Mouse (Mus musculus) lung, postnatal 4 days (tissue): Measurements from ENCODE around the gene Rai14.

Experiments used
- DNase-seq, 2 experiments: peaks; one replicate each; pipeline ENCODE4 v3.0.0; 2021

Rai14 gene

DNA sequence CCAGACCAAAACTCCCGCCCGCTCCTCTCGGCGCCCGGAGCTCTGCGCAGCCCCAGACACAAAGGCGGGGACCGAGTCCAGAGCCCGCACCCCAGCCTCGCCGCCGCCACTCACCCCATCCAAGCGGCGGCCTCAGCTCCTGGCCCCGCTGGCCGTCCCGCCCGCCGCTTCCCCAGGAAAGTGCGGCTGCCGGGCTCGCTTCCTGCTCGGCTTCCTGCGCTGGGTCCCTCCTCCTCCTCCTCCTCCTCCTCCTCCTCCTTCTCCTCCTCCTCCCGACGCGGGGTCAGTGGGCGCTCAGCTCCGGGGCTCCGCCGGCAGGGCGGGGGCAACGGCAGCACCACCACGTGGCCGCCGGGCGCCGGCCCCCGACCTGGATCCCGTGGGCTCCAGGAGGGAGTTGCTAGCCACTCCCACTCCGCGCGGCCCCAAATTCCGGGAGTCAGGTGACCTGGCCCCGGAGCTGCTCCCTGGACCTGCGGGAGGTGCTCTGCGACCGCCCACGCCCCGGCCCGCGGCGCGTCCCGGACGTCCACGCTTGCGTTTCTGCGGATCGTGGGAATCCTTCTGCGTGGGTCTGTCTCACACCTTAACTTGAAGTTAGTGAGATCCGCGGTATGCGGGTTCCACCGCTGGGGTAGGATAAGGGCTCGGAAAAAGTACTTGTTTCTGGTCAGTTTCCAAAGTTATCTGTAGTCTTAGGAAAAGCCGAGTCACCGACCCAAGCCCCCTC, at the start of gene Rai14:
Gene Rai14 (minus strand): TSS at position 216 of the 730 bp plus-strand sequence.
- DNase-seq: peak; percentile 89 to 94

- no peak for DNase-seq
Observed at GRCm38 (mm10) chr15:10761441-10761840, 47.0 kb upstream of the Rai14 start.

- DNase-seq: peak in 1 of 2 experiments; percentile 19
Observed at GRCm38 (mm10) chr15:10760006-10760405, 45.6 kb upstream of the Rai14 start.

DNA sequence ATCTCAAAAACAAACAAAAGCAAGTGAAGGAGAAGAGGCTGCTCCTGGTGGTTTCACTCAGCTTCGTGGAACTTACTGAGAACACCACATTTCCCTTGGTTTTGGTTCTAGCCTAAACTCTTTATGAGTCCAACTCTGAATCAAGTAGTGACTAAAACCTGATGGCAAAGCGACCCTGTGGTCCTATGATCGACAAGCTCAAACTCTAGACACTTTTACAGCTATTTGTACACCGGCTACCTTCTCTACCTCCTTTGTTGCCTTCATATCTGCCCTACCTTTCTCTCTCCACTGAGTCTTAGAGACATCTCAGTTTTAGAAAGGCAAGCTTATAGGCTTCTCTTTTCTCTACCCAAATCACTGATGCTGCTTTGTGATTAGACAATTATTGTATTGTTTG, 45.0 kb upstream of the Rai14 start:
- no peak for DNase-seq

- no peak for DNase-seq
Observed at GRCm38 (mm10) chr15:10758808-10759207, 44.4 kb upstream of the Rai14 start.

DNA sequence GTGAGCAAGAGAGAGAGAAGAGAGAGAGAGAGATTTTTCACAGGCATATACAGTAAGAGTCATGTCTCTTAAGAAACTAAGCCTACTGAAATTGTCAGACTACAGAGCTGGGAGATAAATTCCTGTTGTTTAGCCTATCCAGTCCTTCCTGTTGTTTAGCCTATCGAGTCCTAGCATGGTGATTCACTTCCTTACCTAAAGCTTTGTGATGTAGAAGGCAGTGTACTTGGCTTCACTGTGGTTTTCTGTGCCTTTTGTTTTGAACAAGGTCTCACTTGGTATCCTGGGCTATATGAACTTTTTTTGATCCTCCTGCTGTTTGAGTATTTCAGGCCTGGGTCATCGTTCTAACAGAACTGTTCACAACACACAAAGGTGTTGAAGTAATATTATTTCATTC, 36.7 kb upstream of the Rai14 start:
- DNase-seq: no peak

DNA sequence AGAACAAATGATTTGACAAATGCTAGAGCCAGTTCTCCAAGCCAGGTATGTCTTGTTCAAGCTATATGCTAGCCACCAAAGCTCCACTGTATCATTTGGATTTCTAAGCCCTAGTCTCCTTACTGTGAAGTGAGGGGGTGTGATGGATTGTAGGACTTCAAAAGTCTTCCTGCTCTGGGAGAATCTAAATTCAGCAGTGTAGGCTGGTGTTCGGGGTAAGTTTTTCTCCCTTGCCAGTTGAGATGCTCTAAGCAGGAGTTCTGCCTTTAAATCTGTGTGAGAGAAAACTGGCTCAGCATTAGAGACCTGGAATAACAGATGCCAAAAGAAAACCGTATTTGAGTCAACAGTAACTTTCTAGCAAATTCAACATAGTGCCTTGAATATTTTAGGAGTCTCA, 35.9 kb upstream of the Rai14 start:
- DNase-seq: no peak

GRCm38 (mm10) chr15:10749678-10750077, 35.3 kb upstream of the Rai14 start:
- DNase-seq: no peak

DNA sequence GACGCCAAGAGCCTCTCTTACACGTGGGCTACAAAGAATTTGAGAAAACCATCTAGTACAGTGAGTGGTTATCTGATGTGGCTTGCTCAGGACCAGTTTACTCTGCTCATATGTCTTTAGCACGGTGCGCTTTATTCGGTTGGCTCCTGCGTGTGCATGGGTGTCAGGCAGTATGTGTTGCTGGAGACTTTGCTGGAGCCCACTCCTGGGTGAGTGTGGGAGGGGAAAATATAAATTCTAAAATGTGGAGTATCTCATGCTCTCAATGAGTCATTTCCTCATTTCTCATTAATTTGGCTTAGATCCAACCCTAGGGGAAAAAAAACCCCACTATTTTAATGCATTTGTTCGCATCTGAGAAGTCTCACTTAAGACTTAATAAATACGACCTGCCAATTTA, 33.2 kb upstream of the Rai14 start:
- no peak for DNase-seq

DNA sequence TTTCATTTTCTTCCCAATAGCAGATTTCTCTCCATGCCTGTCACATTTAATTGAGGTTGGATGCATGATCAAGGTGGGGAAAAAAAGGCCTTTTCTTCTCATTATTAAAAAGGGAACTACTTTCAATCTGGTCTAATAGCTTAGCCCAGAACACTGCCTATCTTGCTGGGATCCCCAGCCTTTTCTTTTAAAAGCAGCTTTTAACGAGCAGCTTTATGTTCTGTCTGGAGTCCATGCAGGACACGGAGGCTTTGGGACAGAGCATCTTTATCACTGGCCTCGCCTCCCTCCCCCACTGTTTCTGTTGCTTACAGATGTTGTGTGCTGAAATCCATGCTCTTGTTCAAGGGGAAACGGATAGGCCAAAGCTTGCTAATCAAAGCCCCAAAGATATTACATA, 32.8 kb upstream of the Rai14 start:
- no peak for DNase-seq

DNA sequence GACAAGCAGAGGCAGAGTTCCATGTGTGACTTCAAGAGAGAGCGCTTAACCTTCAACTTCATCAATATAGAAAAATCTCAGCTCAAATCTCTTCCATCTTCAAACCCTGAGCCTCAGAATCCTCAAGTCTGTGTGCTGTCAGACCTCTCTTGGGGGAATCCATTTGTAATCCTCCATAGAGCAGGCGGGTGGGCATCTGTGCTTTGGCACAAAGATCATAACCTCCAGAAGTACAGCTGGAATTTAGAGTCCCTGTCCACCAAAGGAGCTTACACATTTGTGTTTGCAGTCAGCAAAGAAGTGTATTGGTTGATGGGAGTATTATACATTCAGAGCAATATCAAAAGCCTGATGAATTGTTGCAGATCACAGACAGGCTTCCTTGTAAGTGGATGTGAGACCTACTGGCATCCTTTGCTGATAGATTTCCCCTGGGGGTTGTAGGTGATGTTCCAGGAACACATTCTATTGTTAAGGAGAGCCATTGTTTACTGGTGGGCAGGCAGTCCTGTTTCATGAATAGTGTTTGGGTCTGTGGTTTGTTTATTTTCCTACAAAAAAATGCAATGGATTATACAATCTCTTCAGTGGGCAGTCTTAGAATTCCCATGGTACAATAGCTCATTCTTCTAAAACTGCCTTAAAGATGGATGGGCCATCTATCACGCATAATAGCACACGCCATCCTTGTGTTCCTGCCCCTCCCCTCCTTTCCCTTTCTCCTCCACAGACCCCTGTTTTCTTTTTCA, 32.1 kb upstream of the Rai14 start:
- DNase-seq: no peak

GRCm38 (mm10) chr15:10742441-10742840, 28.0 kb upstream of the Rai14 start:
- DNase-seq: no peak

- no peak for DNase-seq
Observed at GRCm38 (mm10) chr15:10739279-10739678, 24.9 kb upstream of the Rai14 start.

- DNase-seq: peak; percentile 46 to 53
Observed at GRCm38 (mm10) chr15:10738354-10739142, 24.1 kb upstream of the Rai14 start.

DNA sequence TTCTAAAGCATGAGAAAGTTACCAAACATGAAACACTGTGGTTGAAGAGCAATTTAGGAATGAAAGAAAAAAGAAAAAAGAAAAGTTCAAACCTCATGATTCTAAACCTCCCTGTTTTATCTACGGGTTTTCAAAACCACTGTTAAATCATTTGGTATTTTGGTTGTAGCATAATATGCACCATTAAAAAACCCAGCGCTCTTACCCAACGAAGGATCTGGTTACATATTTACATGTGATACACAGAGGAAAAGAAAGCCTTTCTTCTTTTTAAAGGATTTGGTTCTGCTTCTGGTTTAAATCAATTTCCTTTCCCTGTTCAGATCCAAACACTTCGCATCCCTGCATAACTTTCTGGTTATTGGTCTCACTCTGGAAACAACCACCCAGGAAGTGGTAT, 21.5 kb upstream of the Rai14 start:
- DNase-seq: no peak

GRCm38 (mm10) chr15:10735216-10735615, 20.8 kb upstream of the Rai14 start:
- no peak for DNase-seq

DNA sequence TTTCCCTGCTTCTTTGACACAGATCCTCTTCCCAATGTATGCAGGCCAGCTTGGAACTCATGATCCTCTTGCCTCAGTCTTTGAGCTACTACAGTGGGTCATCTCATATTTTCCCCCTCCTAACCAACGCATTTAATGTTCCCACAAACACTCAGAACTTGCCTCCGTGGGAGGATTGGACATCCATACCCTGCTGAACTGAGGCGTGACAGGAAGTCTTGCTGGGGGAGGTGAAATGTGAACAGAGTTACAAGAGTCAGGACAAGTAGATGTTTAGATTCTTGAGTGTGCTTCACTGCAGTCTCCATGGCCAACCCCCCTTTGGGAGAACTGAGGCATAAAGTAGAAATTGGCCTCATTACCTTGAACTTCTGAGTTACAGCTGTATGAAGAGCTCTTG, 17.0 kb upstream of the Rai14 start:
- no peak for DNase-seq

DNA sequence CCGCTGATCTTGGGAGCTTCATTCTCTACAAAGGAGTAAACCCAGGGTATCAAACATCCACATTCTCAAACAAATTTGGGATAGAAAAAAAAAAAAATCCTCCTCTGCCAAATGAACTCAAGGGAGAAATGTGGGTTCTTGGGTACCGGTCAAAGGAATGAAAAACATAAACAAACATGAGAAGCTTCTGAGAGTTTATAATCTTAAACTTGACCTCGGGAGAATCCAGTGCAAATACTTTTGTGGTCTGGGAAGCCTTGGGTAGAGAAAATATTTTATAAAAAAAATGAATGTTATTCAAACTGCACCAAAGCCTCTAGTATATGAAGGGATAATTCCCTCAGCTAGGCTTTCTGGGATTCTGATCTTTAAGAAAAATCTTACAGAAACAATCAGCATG, 11.8 kb upstream of the Rai14 start:
- DNase-seq: no peak

- no peak for DNase-seq
Observed at GRCm38 (mm10) chr15:10724857-10725256, 10.4 kb upstream of the Rai14 start.

DNA sequence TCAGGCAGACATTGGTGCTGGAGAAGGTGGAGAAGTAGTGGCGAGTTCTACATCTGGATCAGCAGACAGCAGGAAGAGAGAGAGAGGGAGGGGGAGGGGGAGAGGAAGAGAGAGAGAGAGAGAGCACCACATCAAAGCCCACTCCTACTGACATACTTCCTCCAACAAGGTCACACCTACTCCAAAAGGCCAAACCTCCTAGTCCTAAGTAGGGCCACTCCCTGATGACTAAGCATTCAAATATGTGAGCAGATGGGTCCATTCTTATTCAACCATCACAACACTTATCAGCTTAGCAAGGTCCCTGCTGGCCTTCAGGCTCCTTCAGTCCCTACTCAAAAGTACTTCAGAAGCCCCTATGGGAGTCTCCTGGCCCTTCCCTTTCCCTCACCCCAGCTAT, 9.1 kb upstream of the Rai14 start:
- no peak for DNase-seq

GRCm38 (mm10) chr15:10722629-10723339, 8.4 kb upstream of the Rai14 start:
- DNase-seq: no peak

DNA sequence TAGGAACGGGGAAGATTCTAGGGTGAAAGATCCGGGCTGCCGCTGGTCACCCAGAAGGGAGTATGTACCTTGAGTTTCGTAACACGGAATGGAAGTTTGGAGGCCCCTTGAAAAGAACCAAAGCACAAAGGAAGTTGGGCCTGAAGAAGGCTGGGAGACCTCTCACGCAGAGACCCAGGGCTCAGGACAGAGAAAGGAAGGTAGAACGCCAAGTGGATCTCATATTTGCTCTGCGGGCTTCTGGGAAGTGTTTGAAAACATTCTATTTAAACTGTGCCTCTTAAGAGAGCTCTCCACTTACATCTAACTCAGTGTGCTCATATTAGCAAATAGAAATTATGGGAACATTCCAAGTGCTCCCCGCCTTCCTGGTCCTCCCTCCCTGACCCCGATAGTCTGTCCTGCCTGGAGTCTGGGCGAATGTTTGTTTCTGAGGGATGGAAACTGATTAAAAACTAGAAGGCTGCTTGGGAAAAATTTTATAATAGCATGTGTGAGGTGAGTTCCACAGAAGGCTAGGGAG, 6.9 kb upstream of the Rai14 start:
- DNase-seq: peak; percentile 55 to 73

DNA sequence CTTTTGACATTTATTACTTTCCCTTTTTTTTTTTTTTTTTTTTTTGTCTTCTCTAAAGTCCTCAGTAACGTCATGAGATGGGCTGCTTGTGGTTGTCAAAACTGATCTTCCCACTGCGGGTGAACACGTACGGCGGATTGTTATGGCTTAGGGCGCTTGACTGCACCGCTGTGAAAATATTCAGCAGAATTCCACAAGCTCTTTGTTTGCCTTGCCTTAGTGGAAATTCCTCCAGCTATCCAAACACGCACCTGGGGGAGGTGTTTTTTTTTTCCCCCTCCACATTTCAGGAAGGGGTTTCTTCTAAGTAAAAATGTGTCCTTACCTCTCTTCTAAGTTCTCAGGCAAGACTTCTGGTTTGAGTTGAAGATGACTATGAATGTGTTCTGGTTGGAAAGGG, 6.2 kb upstream of the Rai14 start:
- DNase-seq: peak in 1 of 2 experiments; percentile 42
